Mouse (Mus musculus) left cerebral cortex, postnatal 36 days (tissue): ENCODE data around the gene Sac3d1. TPM values are rescaled to one million over a fixed set of nuclear protein-coding genes. Genes with fewer than 3 reads are reported as not detected.

Source experiments
- DNase-seq, 2 experiments: peaks; one replicate each; pipeline ENCODE4 v3.0.0; 2021 to 2022; ENCODE audit warnings: low spot score in 2 of 2, mixed read lengths in 1 of 2
- intact Hi-C: fragments of 180-260 bp; cut with DNase I; formaldehyde crosslinking; loops from one replicate; pipeline ENCODE4 v1.15.1; 2025
- total RNA-seq, 2 experiments: library from RNA; stranded (reverse); gene quantifications; 2 replicates each; pipeline ENCODE4 v1.2.3; 2021

Sac3d1 gene
- total RNA-seq, 2 experiments from 2014 or later = 18.3 to 27.5 TPM

DNA sequence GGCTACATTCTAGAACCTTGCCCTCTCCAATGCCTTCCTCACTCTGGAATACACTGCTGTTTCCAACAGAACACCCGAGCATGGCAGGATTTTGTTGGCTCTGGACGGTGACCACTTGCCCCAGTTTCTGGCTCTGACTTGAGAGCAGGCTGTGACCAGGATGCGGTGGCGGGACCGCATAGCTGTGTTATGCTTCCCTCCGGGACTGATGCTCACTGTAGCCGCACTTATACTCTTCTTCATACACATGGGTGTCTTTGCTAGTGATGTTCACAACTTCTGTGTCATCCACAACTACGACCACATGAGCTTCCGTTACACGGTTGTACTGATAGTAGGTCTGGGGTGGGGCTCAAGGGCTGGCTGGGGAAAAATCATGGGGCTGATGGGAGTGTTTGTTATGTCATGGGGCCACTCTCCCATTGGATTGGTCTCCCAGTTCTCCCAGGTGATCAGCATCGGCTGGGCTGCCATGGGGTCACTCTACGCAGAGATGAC, 38.4 kb downstream of the Sac3d1 start, which contains the start of gene Tmem262:
Tmem262 (plus strand) TSS at position 51 of the 498 bp plus-strand sequence.
- no peak for DNase-seq
- intact Hi-C loops = loop anchor here (5.0 kb wide), 1 partner anchor 37 kb away; the partner anchor contains the start of gene Sac3d1

- peak; percentile 87 to 89 for DNase-seq
- intact Hi-C loops = loop anchor here (5.0 kb wide), 1 partner anchor 41 kb away; the partner anchor contains the start of gene Sac3d1
Observed at GRCm38 (mm10) chr19:6076564-6077393, 41.7 kb downstream of the Sac3d1 start, which contains the start of gene Vps51. Gene Vps51 (minus strand): TSS chr19:6077231.

GRCm38 (mm10) chr19:6073889-6074288, 44.6 kb downstream of the Sac3d1 start:
- intact Hi-C loops = no loop called here
- DNase-seq = no peak

GRCm38 (mm10) chr19:6071261-6071660, 47.2 kb downstream of the Sac3d1 start:
- DNase-seq = no peak
- intact Hi-C loops = no loop called here

- intact Hi-C loops = no loop called here
- no peak for DNase-seq
Observed at GRCm38 (mm10) chr19:6070571-6071250, 47.7 kb downstream of the Sac3d1 start.

GRCm38 (mm10) chr19:6069851-6070250, 48.6 kb downstream of the Sac3d1 start:
- intact Hi-C loops = loop anchor here (5.0 kb wide), 1 partner anchor 267 kb away; no protein-coding TSS in a partner anchor
- DNase-seq = no peak

DNA sequence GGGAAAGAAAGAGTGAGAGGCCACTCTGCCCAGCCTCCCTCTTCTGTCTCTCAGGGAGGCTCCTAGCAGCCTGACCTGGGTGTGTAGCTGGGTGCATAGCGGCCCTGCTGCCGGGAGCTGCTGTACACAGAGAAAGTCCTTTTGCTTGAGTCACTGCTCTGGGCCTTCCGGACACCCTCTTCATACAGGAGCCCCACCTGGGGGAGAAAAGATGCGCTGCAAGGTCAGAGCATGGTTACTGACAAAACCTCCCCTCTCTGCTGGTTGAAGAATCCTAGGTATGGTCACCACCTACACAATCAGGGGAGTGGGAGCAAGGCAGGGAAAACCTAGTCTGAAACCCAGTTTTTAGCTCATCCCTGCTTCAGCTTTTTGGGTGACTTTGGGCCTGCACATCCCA, 49.5 kb downstream of the Sac3d1 start:
- intact Hi-C loops = loop anchor here (5.0 kb wide), 1 partner anchor 268 kb away; no protein-coding TSS in a partner anchor
- DNase-seq = no peak

DNA sequence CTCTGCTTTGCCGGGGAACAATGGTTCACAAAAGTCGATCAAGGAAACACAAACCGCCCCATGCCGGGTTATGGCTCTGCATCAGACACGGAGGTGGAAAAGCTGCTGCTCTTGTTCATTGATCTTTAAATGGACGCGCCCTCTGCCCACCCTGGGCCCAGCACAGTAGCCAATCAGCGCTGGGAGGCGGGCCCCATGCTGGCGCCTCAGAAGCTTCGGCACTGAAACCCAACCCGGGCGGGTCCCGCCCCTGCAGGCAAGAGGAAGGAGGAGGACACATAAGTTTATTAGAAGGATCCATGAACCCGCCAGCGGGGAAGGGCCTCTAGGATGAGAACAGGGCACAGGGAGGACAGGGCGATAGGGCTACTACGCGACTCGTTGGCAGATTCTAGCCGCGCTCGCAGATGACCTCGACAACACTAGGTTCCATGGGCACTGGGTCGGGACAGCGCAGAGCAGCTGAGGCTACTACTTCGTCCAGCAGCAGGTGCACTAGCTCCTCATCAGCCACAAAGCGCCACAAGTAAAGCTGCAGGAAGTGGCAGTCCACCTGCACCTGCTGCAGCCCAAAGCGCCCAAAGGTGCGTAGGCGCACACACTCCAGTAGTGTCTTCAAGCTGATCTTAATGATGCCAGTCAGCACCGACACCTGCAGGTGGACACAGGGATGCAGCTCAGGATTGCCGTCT, 50.6 kb downstream of the Sac3d1 start, which contains the start of gene Tm7sf2:
Tm7sf2 (minus strand) TSS at position 650 of the 692 bp plus-strand sequence.
- peak; percentile 82 to 84 for DNase-seq
- intact Hi-C loops = loop anchor here (5.0 kb wide), 1 partner anchor 269 kb away; no protein-coding TSS in a partner anchor

GRCm38 (mm10) chr19:6067011-6067723, 51.3 kb downstream of the Sac3d1 start:
- peak; percentile 79 to 82 for DNase-seq
- intact Hi-C loops = loop anchor here (5.0 kb wide), 1 partner anchor 270 kb away; no protein-coding TSS in a partner anchor

DNA sequence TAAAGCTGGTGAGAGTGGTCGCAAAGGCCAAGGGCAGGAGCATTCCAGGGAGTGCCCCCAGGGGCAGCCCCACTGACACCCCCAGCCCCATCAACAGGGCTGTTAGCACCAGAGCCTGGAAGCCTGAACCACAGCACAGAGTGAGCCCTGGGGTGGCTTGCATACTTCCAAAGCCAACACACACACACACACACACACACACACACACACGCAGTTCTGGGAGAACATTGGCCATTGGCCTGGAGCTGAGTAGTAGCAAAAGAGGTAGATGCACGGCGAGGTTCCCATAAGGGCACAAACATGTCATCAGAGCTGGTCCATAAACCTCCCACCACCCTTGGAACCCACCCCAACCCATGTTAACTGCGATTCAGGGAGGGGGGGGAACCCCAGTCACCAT, 51.9 kb downstream of the Sac3d1 start:
- intact Hi-C loops = loop anchor here (5.0 kb wide), 1 partner anchor 271 kb away; no protein-coding TSS in a partner anchor
- no peak for DNase-seq

Other genes starting within 250 kb of the Sac3d1 start
- gene Frmd8, start 243.4 kb downstream of the Sac3d1 start, total RNA-seq = 10 to 100 TPM; 11.6 to 13.3 TPM
- 1 to 10 TPM; 3.0 to 4.1 TPM for gene Slc25a45, start 240.8 kb downstream of the Sac3d1 start, total RNA-seq
- gene Tigd3, start 224.5 kb downstream of the Sac3d1 start, total RNA-seq = 1 to 10 TPM; 4.3 to 4.5 TPM
- gene Dpf2, start 205.6 kb downstream of the Sac3d1 start, total RNA-seq = 10 to 100 TPM; 77.5 to 96.5 TPM
- gene Cdc42ep2, start 193.8 kb downstream of the Sac3d1 start, total RNA-seq = 1 to 10 TPM; 5.5 to 8.3 TPM
- 1 to 10 TPM; 4.6 to 5.5 TPM for gene Pola2, start 154.4 kb downstream of the Sac3d1 start, total RNA-seq
- gene Slc22a20, start 132.5 kb downstream of the Sac3d1 start, total RNA-seq = not detected
- gene Capn1, start 102.8 kb downstream of the Sac3d1 start, total RNA-seq = 10 to 100 TPM; 19.6 to 20.9 TPM
- gene Syvn1, start 72.1 kb downstream of the Sac3d1 start, total RNA-seq = 10 to 100 TPM; 40.8 to 51.8 TPM
- gene Mrpl49, start 60.9 kb downstream of the Sac3d1 start, total RNA-seq = 10 to 100 TPM; 40.5 to 45.1 TPM
- gene Fau, start 60.8 kb downstream of the Sac3d1 start, total RNA-seq = 100 to 1,000 TPM; 637 to 694 TPM
- gene Znhit2, start 57.5 kb downstream of the Sac3d1 start, total RNA-seq = 10 to 100 TPM; 35.5 to 40.7 TPM
- gene Tm7sf2, start 50.3 kb downstream of the Sac3d1 start, total RNA-seq = 10 to 100 TPM; 28.2 to 29.1 TPM
- 10 to 100 TPM; 83.9 to 87.0 TPM for gene Vps51, start 41.4 kb downstream of the Sac3d1 start, total RNA-seq
- gene Tmem262, start 38.6 kb downstream of the Sac3d1 start, total RNA-seq = not detected
- gene Gm28374, start 36.4 kb downstream of the Sac3d1 start, total RNA-seq = under 1 TPM; 0.72 to 0.84 TPM
- gene Zfpl1, start 33.7 kb downstream of the Sac3d1 start, total RNA-seq = 10 to 100 TPM; 36.9 to 41.3 TPM
- gene Cdca5, start 33.7 kb downstream of the Sac3d1 start, total RNA-seq = not detected
- not detected for gene AC131692.1, start 24.2 kb downstream of the Sac3d1 start, total RNA-seq
- gene Naaladl1, start 12.9 kb downstream of the Sac3d1 start, total RNA-seq = under 1 TPM in 1 of 2 experiments, not detected in 1; 0.20 TPM
- gene Snx15, start 9.7 kb upstream of the Sac3d1 start, total RNA-seq = 10 to 100 TPM; 43.7 to 43.8 TPM
- gene Batf2, start 22.3 kb upstream of the Sac3d1 start, total RNA-seq = under 1 TPM; 0.30 to 0.72 TPM
- gene Arl2, start 22.9 kb upstream of the Sac3d1 start, total RNA-seq = 10 to 100 TPM; 73.3 to 87.5 TPM
- gene Majin, start 65.7 kb upstream of the Sac3d1 start, total RNA-seq = under 1 TPM in 1 of 2 experiments, not detected in 1; 0.32 TPM
- not detected for gene Gpha2, start 107.7 kb upstream of the Sac3d1 start, total RNA-seq
- gene Ppp2r5b, start 117.2 kb upstream of the Sac3d1 start, total RNA-seq = 100 to 1,000 TPM; 160 to 173 TPM
- 10 to 100 TPM; 32.3 to 39.4 TPM for gene Atg2a, start 123.0 kb upstream of the Sac3d1 start, total RNA-seq
- gene Ehd1, start 158.1 kb upstream of the Sac3d1 start, total RNA-seq = 10 to 100 TPM; 38.2 to 42.2 TPM
- 1 to 10 TPM; 3.3 to 3.4 TPM for gene Cdc42bpg, start 187.8 kb upstream of the Sac3d1 start, total RNA-seq
- gene Men1, start 216.3 kb upstream of the Sac3d1 start, total RNA-seq = 10 to 100 TPM; 67.5 to 73.7 TPM
- gene Map4k2, start 222.5 kb upstream of the Sac3d1 start, total RNA-seq = 100 to 1,000 TPM in 1 of 2 experiments, 10 to 100 TPM in 1; 93.5 to 107 TPM
- gene Sf1, start 245.0 kb upstream of the Sac3d1 start, total RNA-seq = 100 to 1,000 TPM; 158 to 227 TPM